Mouse (Mus musculus) E14TG2a.4 (cell line): ENCODE measurements around the gene Arrdc5.

Source experiments
- CTCF ChIP-seq: conservative IDR thresholded peaks from 2 replicates; pipeline ENCODE4 v1.5.1; 2014; ENCODE audit warnings: low read length
- NANOG ChIP-seq: IDR thresholded peaks from 2 replicates; pipeline ENCODE4 v1.6.1; 2014; ENCODE audit warnings: borderline replicate concordance, low read length, mixed read lengths
- POU5F1 ChIP-seq: IDR thresholded peaks from 2 replicates; pipeline ENCODE4 v1.6.1; 2014; ENCODE audit warnings: low read length, borderline replicate concordance

DNA sequence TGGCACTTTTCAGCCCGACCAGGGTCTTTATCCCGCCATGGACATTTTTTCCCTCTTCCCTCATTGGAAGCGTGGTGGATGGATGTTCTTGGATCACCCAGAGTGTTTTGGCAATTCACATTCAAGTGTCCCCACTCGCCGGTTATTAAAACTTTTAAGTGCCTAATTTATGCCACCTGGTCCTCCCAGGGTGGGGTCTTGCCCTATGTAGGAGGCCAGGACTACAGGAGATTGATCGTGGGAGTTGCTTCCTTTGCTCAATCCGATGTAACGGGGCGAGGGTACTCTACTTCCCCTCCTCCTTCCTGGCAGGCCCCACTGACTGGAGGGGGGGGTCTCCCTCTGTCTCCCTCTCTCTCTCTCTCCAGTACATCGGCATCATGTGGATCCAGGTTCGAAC lies 4.6 kb upstream of the Arrdc5 start:
- TF ChIP-seq CTCF (no peak), NANOG (no peak), POU5F1 (no peak)
